Mouse (Mus musculus) heart, embryonic 14.5 days (tissue): Measurements from ENCODE around the gene Ak4. TPM values are rescaled to one million over a fixed set of nuclear protein-coding genes. Genes with fewer than 3 reads are reported as not detected.
"Not testable (repeated sequence)": the region's sequence is repeated elsewhere in the genome, so short reads cannot be mapped to it uniquely, and the experiment has no call there.

Source experiments
- ATAC-seq: fragments of 200-750 bp; cut with Nextera tagmentation; 2 replicates; pipeline ENCODE4 v1.8.0; 2017; ENCODE audit warnings: low read depth, moderate TSS enrichment; ENCODE audit not compliant: insufficient number of reproducible peaks, insufficient read depth, low FRiP score
- H3K27ac ChIP-seq, 2 experiments: fragments of 200-500 bp in 1 of 2; fragments of 300-500 bp in 1 of 2; sonication (generic) in 1 of 2; replicated peaks in 1 of 2; 2 replicates each; pipeline ENCODE4 v1.5.1; 2012 to 2014; ENCODE audit warnings: low read depth in 2 of 2, low read length in 2 of 2, control low read depth in 1 of 2, mild to moderate bottlenecking in 1 of 2, mixed read lengths in 1 of 2; ENCODE audit not compliant: control insufficient read depth in 1 of 2, insufficient read depth in 1 of 2
- H3K27me3 ChIP-seq: fragments of 300-500 bp; sonication (generic); 2 replicates; pipeline ENCODE4 v1.6.1; 2014; ENCODE audit warnings: mild to moderate bottlenecking, low read length, control low read depth; ENCODE audit not compliant: control insufficient read depth, insufficient read depth
- H3K36me3 ChIP-seq: fragments of 300-500 bp; sonication (generic); 2 replicates; pipeline ENCODE4 v1.6.1; 2014; ENCODE audit warnings: mild to moderate bottlenecking, control low read depth, low read length, mixed read lengths; ENCODE audit not compliant: control insufficient read depth, insufficient read depth
- H3K4me1 ChIP-seq, 2 experiments: fragments of 200-500 bp in 1 of 2; fragments of 300-500 bp in 1 of 2; sonication (generic) in 1 of 2; 2 replicates each; pipeline ENCODE4 v1.6.1; 2012 to 2014; ENCODE audit warnings: low read length in 2 of 2, control low read depth in 1 of 2, mixed read lengths in 1 of 2; ENCODE audit not compliant: control insufficient read depth in 2 of 2, insufficient read depth in 2 of 2
- H3K4me2 ChIP-seq: fragments of 300-500 bp; sonication (generic); 2 replicates; pipeline ENCODE4 v1.6.1; 2014; ENCODE audit warnings: mild to moderate bottlenecking, low read length
- H3K4me3 ChIP-seq, 2 experiments: fragments of 200-500 bp in 1 of 2; fragments of 300-500 bp in 1 of 2; sonication (generic) in 1 of 2; 2 replicates each; pipeline ENCODE4 v1.5.1; 2012 to 2014; ENCODE audit warnings: low read length in 2 of 2, mild to moderate bottlenecking in 2 of 2, control low read depth in 1 of 2, low read depth in 1 of 2, moderate library complexity in 1 of 2; ENCODE audit not compliant: control insufficient read depth in 1 of 2, insufficient read depth in 1 of 2
- H3K9ac ChIP-seq: fragments of 300-500 bp; sonication (generic); 2 replicates; pipeline ENCODE4 v1.6.1; 2014; ENCODE audit warnings: mild to moderate bottlenecking, low read length
- H3K9me3 ChIP-seq: fragments of 300-500 bp; sonication (generic); 2 replicates; pipeline ENCODE4 v1.6.1; 2016; ENCODE audit warnings: low read length, control low read depth; ENCODE audit not compliant: control insufficient read depth
- WGBS: fragments of 180-500 bp; shearing (Covaris S2); extraction: QIAGEN DNeasy Blood & Tissue Kit; methylation state at CpG from one replicate; pipeline ENCODE4 v1.1.7; 2014; 5-methylcytosine and 5-hydroxymethylcytosine counted together
- polyA plus RNA-seq: library from polyadenylated mRNA; unstranded; fragments of >200 nt; fragmentation: Nextera tagmentation; extraction: Ambion mirVana; gene quantifications from 2 replicates; pipeline ENCODE4 v1.2.1, GENCODE M21; 2014

Ak4 gene
- polyA plus RNA-seq, 1 experiment from 2014 or later, result 8.3 TPM

- Histone ChIP-seq H3K4me2 (no peak overlapping the region), H3K27ac (no peak overlapping the region), H3K9me3 (no peaks in the 10 kb centered on the region), H3K9ac (no peak overlapping the region), H3K4me1 (peaks cover 0 to 6% of the 10 kb centered on the region in 2 experiments; a peak in 3 of 4 replicates), H3K36me3 (no peaks in the 10 kb centered on the region), H3K27me3 (no peaks in the 10 kb centered on the region), H3K4me3 (no peak overlapping the region)
- ATAC-seq, result no peak
- 70% methylated on average over 4 of the region's 4 CpGs for WGBS
Measured at GRCm38 (mm10) chr4:101378778-101379177, 40.3 kb upstream of the Ak4 start.

DNA sequence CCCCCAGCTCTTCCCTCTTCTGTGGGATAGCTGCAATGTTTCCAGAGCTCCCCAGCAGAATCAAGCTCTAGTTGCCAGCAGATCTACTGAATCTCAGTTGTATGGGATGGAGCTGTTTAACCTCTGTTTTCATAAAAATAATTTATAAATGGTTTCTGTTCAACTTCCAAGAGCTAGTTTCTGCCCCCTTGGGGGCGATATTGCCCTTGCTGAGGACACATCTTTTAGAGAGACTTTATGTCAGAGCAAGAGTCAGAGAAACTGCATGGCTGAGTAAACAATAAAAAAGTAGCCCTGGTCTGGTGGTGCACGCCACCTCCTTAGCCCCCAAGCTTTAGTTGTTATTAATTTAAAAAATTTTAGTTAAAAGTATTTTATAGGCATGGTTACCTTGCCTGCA, 34.1 kb upstream of the Ak4 start:
- ATAC-seq, result no peak
- H3K27me3 ChIP-seq, result no peaks in the 10 kb centered on the region
- H3K9me3 ChIP-seq, result no peaks in the 10 kb centered on the region
- H3K36me3 ChIP-seq, result no peaks in the 10 kb centered on the region
- no peak overlapping the region for H3K9ac ChIP-seq
- 55% methylated on average over 2 of the region's 2 CpGs for WGBS
- no peaks in the 10 kb centered on the region for H3K4me1 ChIP-seq
- H3K4me3 ChIP-seq, result no peak overlapping the region
- no peak overlapping the region for H3K27ac ChIP-seq
- H3K4me2 ChIP-seq, result no peak overlapping the region

DNA sequence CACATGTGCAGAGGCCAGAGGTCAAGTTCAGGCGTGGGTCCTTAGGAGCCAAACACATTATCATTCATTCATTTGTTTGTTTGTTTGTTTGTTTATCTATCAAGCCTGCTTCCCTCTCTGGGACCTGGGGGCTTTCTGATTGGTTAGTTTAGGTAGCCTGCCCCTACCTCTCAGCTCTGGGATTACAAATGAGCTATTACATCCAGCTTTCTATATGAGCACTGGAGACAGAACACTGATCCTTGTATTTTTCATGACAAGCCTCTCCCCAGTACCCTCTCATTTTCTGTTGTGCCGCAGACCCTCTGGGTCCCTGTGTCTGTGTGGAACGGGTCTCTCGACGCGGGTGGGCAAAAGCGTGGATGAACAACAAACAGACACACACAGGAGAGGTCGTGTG, 30.8 kb upstream of the Ak4 start:
- Histone ChIP-seq H3K27ac (no peak overlapping the region), H3K4me2 (no peak overlapping the region), H3K4me1 (peaks cover 2 to 4% of the 10 kb centered on the region in 2 experiments; a peak in 2 of 4 replicates), H3K27me3 (no peaks in the 10 kb centered on the region), H3K9ac (no peak overlapping the region), H3K4me3 (no peak overlapping the region), H3K36me3 (no peaks in the 10 kb centered on the region), H3K9me3 (no peaks in the 10 kb centered on the region)
- WGBS, result 80% methylated on average over 8 of the region's 8 CpGs
- no peak for ATAC-seq

DNA sequence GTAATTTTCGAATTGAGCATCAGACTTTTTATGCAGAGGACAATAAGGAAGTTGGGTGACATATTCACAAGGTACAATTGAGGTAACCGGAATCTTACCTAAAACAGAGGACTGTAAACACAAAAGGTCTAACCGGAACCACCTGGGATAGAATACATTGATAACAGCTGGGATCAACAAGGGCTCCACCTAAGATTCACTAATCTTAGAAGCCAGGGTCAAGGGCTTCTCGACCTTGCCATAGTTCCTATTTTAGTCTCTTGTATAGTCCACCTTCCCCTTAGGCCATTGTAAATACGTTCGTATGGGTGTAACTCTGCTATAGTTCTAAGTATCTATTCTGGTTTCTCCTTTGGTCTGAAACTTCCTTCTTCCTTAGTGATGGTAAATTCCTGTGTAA, 30.4 kb upstream of the Ak4 start:
- ATAC-seq, H3K4me2 ChIP-seq, H3K9me3 ChIP-seq, H3K27ac ChIP-seq, H3K9ac ChIP-seq, H3K4me3 ChIP-seq, H3K4me1 ChIP-seq, H3K27me3 ChIP-seq, H3K36me3 ChIP-seq: not testable (repeated sequence)
- 67% methylated on average over 6 of the region's 6 CpGs for WGBS

- Histone ChIP-seq H3K9ac (no peak overlapping the region), H3K9me3 (no peaks in the 10 kb centered on the region), H3K27me3 (no peaks in the 10 kb centered on the region), H3K27ac (no peak overlapping the region), H3K36me3 (no peaks in the 10 kb centered on the region), H3K4me3 (no peak overlapping the region), H3K4me2 (no peak overlapping the region), H3K4me1 (peaks cover 4 to 10% of the 10 kb centered on the region in 2 experiments; a peak in 2 of 4 replicates)
- ATAC-seq, result no peak
- WGBS, result 42% methylated on average over 2 of the region's 2 CpGs
Measured at GRCm38 (mm10) chr4:101392229-101392628, 26.8 kb upstream of the Ak4 start.

- no peak overlapping the region for H3K9ac ChIP-seq
- no peaks in the 10 kb centered on the region for H3K9me3 ChIP-seq
- peak; percentile 88 for ATAC-seq
- H3K36me3 ChIP-seq, result no peaks in the 10 kb centered on the region
- 13% methylated on average over 5 of the region's 5 CpGs for WGBS
- no peak overlapping the region for H3K4me3 ChIP-seq
- H3K27ac ChIP-seq, result 0 out of 4 replicates have a peak overlapping the region, but pooled peaks of 1 of the 2 experiments have one; percentile 19
- peaks cover 4 to 10% of the 10 kb centered on the region in 2 experiments; a peak in 2 of 4 replicates for H3K4me1 ChIP-seq
- H3K27me3 ChIP-seq, result no peaks in the 10 kb centered on the region
- peak overlapping the region; percentile 26 for H3K4me2 ChIP-seq
Measured at GRCm38 (mm10) chr4:101393292-101393711, 25.8 kb upstream of the Ak4 start.

GRCm38 (mm10) chr4:101395021-101395533, 24.0 kb upstream of the Ak4 start:
- Histone ChIP-seq H3K4me1 (peaks cover 4 to 10% of the 10 kb centered on the region in 2 experiments; a peak in 2 of 4 replicates), H3K36me3 (no peaks in the 10 kb centered on the region), H3K27ac (no peak overlapping the region), H3K9ac (no peak overlapping the region), H3K27me3 (no peaks in the 10 kb centered on the region), H3K9me3 (no peaks in the 10 kb centered on the region), H3K4me2 (no peak overlapping the region), H3K4me3 (no peak overlapping the region)
- ATAC-seq, result no peak
- 78% methylated on average over 8 of the region's 8 CpGs for WGBS

DNA sequence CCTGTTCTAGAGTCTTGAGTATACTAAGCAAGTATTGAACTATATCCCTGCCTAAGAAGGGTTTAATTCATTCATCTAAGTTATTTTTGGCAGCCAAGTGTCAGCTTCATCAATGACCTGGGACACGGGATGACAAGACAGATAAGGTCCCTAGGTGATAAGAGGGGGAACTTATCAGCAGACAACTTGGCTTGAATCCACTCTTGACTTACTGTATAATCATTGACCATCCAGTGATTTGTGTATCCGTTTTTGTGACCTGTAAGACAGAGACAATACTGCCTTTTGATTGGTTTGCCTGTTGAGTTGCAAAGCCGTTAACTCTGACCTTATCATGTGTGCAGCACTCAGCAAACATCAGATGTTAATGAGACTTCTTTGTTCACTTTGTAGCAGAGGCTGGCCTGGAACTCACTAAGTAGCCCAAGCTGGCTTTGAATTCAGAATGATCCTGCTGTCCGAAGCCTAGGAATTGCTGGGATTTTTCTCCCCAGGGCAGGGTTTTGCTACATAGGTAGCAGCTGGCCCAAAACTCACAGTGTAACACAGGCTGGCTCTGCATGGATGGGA, 19.0 kb upstream of the Ak4 start:
- H3K27ac ChIP-seq, result no peak overlapping the region
- WGBS, result 48% methylated on average over 4 of the region's 4 CpGs
- ATAC-seq, result no peak
- no peak overlapping the region for H3K9ac ChIP-seq
- H3K4me2 ChIP-seq, result no peak overlapping the region
- no peak overlapping the region for H3K4me3 ChIP-seq
- no peaks in the 10 kb centered on the region for H3K36me3 ChIP-seq
- no peaks in the 10 kb centered on the region for H3K9me3 ChIP-seq
- no peaks in the 10 kb centered on the region for H3K4me1 ChIP-seq
- H3K27me3 ChIP-seq, result no peaks in the 10 kb centered on the region
